Mouse (Mus musculus) kidney, embryonic 16.5 days (tissue): ENCODE data around the gene Serpinb1c. TPM values are rescaled to one million over a fixed set of nuclear protein-coding genes. Genes with fewer than 3 reads are reported as not detected.
A peak's percentile ranks its signal among the peaks of the same experiment; 100 is the strongest.

ENCODE experiments used
- ATAC-seq: fragments of 200-750 bp; cut with Nextera tagmentation; 2 replicates; pipeline ENCODE4 v1.8.0; 2017; ENCODE audit warnings: moderate TSS enrichment; ENCODE audit not compliant: low FRiP score, low TSS enrichment
- H3K27ac ChIP-seq: fragments of 300-500 bp; sonication (generic); 2 replicates; pipeline ENCODE4 v1.5.1; 2014; ENCODE audit warnings: low read length
- H3K27me3 ChIP-seq: fragments of 300-500 bp; sonication (generic); 2 replicates; pipeline ENCODE4 v1.6.1; 2014; ENCODE audit warnings: low read length, control low read depth, mixed read lengths; ENCODE audit not compliant: insufficient read depth
- H3K36me3 ChIP-seq: fragments of 300-500 bp; sonication (generic); 2 replicates; pipeline ENCODE4 v1.6.1; 2014; ENCODE audit warnings: low read length, control low read depth, mixed read lengths; ENCODE audit not compliant: insufficient read depth
- H3K4me1 ChIP-seq: fragments of 300-500 bp; sonication (generic); 2 replicates; pipeline ENCODE4 v1.6.1; 2014; ENCODE audit warnings: low read length, control low read depth, mixed read lengths; ENCODE audit not compliant: insufficient read depth
- H3K4me2 ChIP-seq: fragments of 300-500 bp; sonication (generic); replicated peaks from 2 replicates; pipeline ENCODE4 v1.6.1; 2014; ENCODE audit warnings: low read depth, low read length
- H3K4me3 ChIP-seq: fragments of 300-500 bp; sonication (generic); 2 replicates; pipeline ENCODE4 v1.5.1; 2014; ENCODE audit warnings: mild to moderate bottlenecking, low read length
- H3K9ac ChIP-seq: fragments of 300-500 bp; sonication (generic); replicated peaks from 2 replicates; pipeline ENCODE4 v1.6.1; 2014; ENCODE audit warnings: low read length
- H3K9me3 ChIP-seq: fragments of 300-500 bp; sonication (generic); 2 replicates; pipeline ENCODE4 v1.6.1; 2016; ENCODE audit warnings: low read length, control low read depth
- WGBS: fragments of 180-500 bp; shearing (Covaris S2); extraction: QIAGEN DNeasy Blood & Tissue Kit; methylation state at CpG from one replicate; pipeline ENCODE4 v1.1.7; 2014; 5-methylcytosine and 5-hydroxymethylcytosine counted together
- polyA plus RNA-seq: library from polyadenylated mRNA; unstranded; fragments of >200 nt; fragmentation: Nextera tagmentation; extraction: Ambion mirVana; gene quantifications from 2 replicates; pipeline ENCODE4 v1.2.1, GENCODE M21; 2015

The Serpinb1c gene
- polyA plus RNA-seq, 1 experiment from 2014 or later: not detected

DNA sequence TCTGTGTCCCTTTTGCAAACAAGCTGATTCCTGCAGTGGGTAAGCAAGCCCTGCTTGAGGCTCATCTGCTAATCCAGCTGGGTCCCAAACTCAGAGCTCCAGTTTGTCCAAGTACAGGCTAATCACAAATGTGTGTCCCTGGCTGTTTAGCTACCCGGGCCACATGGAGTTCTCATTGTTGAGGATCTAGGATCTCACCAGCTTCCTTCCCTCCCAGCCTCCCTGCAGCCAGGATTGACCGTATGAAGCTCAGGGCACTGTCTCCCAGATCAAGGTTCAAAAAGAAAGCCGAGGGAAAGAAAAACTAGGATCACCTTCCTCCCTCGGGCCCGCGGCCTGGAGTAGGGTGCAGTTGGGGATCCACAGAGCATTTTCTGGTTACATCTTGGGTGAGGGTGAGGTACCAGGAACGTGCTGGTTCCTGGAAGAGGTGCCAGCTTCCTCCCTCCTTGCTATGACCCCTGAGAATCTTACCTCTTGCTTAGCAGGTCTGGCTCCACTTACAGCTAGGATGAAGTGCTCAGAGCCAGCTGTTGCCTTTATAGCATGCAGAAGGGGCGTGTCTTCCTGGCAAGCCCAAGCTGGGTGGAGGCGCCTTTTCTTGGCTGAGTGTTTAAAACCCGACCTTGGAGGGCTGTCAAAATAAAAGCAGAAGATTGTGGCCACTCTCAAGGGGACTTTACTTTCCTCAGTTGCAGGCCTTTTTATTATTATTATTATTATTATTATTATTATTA is 47.2 kb downstream of the Serpinb1c start, which contains the start of gene Serpinb1a:
Gene Serpinb1a (minus strand): TSS at position 518 of the 737 bp plus-strand sequence.
- H3K9me3 ChIP-seq: no peaks in the 10 kb centered on the region
- no peak within 1 kb of the TSS for H3K27ac ChIP-seq
- peaks cover 20% of the 10 kb centered on the region for H3K4me1 ChIP-seq
- H3K4me3 ChIP-seq: no peak within 1 kb of the TSS
- H3K4me2 ChIP-seq: peak within 1 kb of the TSS; percentile 16; the same call in 1 of the 2 replicates
- peak; percentile 71; the same call in 1 of the 2 replicates for ATAC-seq
- WGBS: 47% methylated on average over 10 of the region's 10 CpGs
- H3K36me3 ChIP-seq: no peaks in the 10 kb centered on the region
- H3K27me3 ChIP-seq: no peaks in the 10 kb centered on the region
- H3K9ac ChIP-seq: no peak within 1 kb of the TSS

DNA sequence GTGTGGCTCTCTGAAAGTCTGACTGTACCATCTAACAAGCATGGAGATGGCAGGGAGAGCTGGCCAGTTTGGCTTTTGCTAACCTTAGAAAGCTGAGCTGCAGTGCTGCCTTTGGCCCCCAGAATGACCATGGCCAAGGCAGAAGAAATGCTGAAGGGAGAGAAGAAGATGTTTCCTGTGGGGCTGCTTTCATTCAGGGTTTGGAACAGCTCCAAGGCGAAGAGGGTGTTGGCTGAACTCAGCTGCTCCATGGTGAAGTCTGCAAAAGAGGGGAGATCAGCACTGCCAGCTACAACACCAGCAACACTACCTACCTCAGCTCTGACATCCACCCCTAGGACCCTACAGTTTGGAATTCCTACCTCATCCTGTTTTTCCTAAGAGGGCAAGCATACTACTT is 47.9 kb downstream of the Serpinb1c start:
- 62% methylated on average over 1 of the region's 1 CpGs for WGBS
- H3K4me2 ChIP-seq: no peak overlapping the region
- H3K4me1 ChIP-seq: peaks cover 20% of the 10 kb centered on the region
- H3K4me3 ChIP-seq: no peak overlapping the region
- no peaks in the 10 kb centered on the region for H3K9me3 ChIP-seq
- no peak overlapping the region for H3K9ac ChIP-seq
- H3K36me3 ChIP-seq: no peaks in the 10 kb centered on the region
- no peak overlapping the region for H3K27ac ChIP-seq
- H3K27me3 ChIP-seq: no peaks in the 10 kb centered on the region
- no peak for ATAC-seq

DNA sequence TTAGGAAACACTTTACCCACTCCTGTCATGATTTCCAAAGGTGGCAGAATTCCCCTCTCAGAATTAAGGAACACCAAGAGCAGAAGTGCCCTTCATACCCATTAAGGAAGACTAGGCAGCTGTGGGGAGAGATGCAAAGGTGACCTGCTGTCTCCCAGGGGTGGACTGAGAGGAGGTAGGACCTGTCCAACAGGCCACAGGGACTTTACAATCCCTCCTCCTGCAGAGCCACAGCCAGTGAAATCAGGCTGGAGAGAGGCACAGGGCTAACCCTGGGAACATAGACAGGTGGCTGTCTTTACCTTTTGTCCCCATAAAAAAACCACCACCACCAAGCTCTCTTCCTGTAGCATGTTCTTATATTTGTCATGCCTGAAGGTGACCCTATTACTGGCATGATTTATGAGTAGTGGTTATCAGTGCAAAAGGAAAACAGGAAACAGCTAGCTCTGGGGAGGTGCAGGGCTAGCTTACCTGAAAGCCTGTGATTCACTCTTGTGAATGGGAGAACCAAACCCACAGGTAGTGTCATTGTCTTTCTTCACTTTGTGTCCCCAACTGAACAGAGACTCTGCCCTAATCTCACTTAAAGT is 48.4 kb downstream of the Serpinb1c start:
- no peak overlapping the region for H3K9ac ChIP-seq
- no peak overlapping the region; the same call in 1 of the 2 replicates for H3K27ac ChIP-seq
- H3K36me3 ChIP-seq: no peaks in the 10 kb centered on the region
- H3K4me1 ChIP-seq: peaks cover 20% of the 10 kb centered on the region
- no peak overlapping the region for H3K4me3 ChIP-seq
- no peaks in the 10 kb centered on the region for H3K9me3 ChIP-seq
- no peaks in the 10 kb centered on the region for H3K27me3 ChIP-seq
- ATAC-seq: peak; percentile 39; the same call in 1 of the 2 replicates
- H3K4me2 ChIP-seq: no peak overlapping the region

DNA sequence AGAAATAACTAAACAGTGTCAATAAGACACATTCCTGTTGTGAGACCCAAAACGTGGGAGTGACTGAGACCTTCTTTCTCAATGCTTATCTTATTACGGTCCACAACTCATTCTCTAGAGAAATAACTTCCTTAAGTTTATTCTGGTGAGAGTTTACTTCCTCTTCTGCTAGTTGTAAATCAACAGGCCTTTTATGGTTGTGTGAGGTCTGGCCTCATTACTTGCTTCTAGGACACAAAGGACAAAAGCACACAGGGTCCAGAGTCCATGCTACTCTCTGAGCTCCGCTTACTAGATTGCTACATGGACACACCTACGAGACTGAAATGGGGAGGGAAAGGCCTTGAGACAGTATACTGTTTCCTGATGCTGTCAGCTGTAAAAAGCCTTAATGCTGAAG is 48.9 kb downstream of the Serpinb1c start:
- Histone ChIP-seq H3K4me1 (peaks cover 20% of the 10 kb centered on the region), H3K36me3 (no peaks in the 10 kb centered on the region), H3K27ac (no peak overlapping the region; the same call in 1 of the 2 replicates), H3K4me2 (no peak overlapping the region), H3K9ac (no peak overlapping the region), H3K27me3 (no peaks in the 10 kb centered on the region), H3K4me3 (no peak overlapping the region), H3K9me3 (no peaks in the 10 kb centered on the region)
- peak; percentile 60 for ATAC-seq
- WGBS: 8% methylated on average over 4 of the region's 4 CpGs

DNA sequence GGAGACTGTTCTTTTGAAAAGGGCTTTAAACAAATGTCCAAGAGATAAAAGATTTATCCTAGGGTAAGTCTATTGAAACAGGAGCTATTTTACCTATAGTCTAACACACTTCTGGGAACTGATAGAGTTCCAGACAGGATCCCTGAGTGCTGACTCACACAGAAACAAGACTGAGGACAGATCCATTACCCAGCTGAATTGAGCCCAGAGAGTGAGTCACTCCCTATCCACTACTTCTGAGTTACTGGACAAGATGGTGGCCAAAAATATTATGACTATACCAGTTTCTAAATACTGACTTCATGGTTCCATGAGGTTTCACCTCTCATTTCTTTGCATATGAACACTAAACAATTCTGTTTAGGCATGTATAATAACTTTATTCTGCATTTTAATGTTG is 51.8 kb downstream of the Serpinb1c start:
- H3K27me3 ChIP-seq: no peaks in the 10 kb centered on the region
- no peaks in the 10 kb centered on the region for H3K36me3 ChIP-seq
- H3K27ac ChIP-seq: no peak overlapping the region
- H3K4me2 ChIP-seq: no peak overlapping the region
- no peak overlapping the region for H3K4me3 ChIP-seq
- H3K4me1 ChIP-seq: peaks cover 20% of the 10 kb centered on the region
- ATAC-seq: no peak
- H3K9me3 ChIP-seq: no peaks in the 10 kb centered on the region
- no peak overlapping the region for H3K9ac ChIP-seq

DNA sequence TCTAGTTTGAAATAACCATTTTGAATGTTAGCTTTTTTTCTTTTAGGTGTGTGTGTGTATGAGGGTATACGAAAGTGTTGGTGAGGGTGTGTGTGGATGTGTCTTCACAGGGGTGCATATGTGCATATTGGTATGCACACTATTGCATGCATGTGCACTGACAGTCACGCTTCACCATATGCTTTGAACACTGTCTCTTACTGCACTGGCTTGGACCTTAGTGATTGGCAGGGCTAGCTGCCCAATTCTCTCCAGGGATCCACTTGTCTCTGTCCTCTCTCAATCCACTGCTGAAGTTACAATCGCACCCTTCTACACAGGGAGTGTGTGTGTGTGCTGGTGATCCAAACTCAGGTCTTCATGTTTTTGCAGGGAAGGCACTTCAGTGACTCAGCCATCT is 56.7 kb downstream of the Serpinb1c start:
- H3K9ac ChIP-seq: no peak overlapping the region
- H3K36me3 ChIP-seq: no peaks in the 10 kb centered on the region
- no peaks in the 10 kb centered on the region for H3K9me3 ChIP-seq
- no peaks in the 10 kb centered on the region for H3K4me1 ChIP-seq
- H3K4me3 ChIP-seq: no peak overlapping the region
- no peaks in the 10 kb centered on the region for H3K27me3 ChIP-seq
- H3K4me2 ChIP-seq: no peak overlapping the region
- 91% methylated on average over 3 of the region's 3 CpGs for WGBS
- ATAC-seq: no peak
- H3K27ac ChIP-seq: no peak overlapping the region

DNA sequence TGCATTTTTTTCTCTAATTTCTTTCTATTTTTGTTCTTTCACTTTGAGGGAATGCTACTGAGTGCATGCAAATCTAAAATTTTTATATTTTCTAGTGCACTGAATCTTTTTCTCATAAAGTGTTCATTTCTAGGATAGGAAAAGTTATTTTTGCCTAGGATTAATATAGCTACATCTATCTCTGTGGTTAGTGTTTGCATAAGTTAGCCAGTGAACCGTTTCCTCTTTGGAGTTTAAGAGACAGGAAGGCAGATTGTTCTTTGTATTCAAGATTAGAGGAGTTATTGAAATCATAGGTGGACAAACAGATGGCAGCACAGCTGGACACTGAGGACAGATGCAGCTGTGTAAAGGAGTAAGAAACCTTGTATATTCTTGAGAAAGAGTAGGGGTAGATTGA is 58.7 kb downstream of the Serpinb1c start:
- Histone ChIP-seq H3K27ac (no peak overlapping the region), H3K27me3 (no peaks in the 10 kb centered on the region), H3K9ac (no peak overlapping the region), H3K4me3 (no peak overlapping the region), H3K4me2 (no peak overlapping the region), H3K4me1 (no peaks in the 10 kb centered on the region), H3K9me3 (no peaks in the 10 kb centered on the region), H3K36me3 (no peaks in the 10 kb centered on the region)
- WGBS: 60% methylated on average over 1 of the region's 1 CpGs
- ATAC-seq: no peak

DNA sequence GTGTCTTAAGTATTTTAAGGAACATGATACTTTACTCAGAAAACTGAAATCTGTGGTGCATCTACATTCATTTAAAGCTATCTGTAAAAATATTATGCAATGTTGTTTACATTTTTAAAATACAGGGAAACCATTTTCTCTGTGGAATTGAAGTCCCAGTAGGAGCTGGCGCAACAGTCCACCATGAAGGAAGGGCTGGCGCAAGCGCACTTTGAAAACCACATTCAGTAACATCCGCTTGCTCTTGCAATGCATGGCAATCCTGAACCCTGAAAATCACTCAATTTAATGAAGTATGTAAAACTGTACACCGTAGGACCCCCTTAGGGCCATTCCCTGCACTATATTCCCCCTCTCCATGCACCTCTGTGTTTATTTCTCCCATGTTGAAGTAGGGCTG is 63.5 kb downstream of the Serpinb1c start:
- Histone ChIP-seq H3K9ac (no peak overlapping the region), H3K9me3 (no peaks in the 10 kb centered on the region), H3K27me3 (no peaks in the 10 kb centered on the region), H3K4me3 (no peak overlapping the region), H3K36me3 (no peaks in the 10 kb centered on the region), H3K4me1 (no peaks in the 10 kb centered on the region), H3K27ac (no peak overlapping the region), H3K4me2 (no peak overlapping the region)
- WGBS: 84% methylated on average over 5 of the region's 5 CpGs
- no peak for ATAC-seq

DNA sequence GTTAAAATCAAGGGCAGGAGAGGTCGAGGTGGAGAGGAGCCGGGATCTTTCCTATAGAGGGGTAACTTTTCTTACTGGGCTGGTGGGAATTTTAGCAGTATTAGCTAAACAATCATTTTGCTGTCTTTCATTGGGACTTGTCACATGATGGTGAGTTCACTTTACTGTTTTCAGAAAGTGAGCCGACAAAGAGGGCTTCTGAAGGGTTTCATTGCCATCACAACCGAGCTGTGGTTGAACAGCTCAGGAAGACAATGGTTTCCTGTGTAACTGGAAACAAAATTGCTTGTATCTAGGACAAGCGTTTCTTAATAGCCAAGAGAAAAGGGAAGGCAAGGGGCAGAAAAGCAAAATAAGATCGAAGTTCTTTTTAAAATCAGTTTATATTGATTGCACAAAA is 64.8 kb downstream of the Serpinb1c start:
- no peaks in the 10 kb centered on the region for H3K27me3 ChIP-seq
- H3K4me3 ChIP-seq: no peak overlapping the region
- H3K36me3 ChIP-seq: no peaks in the 10 kb centered on the region
- H3K27ac ChIP-seq: no peak overlapping the region
- H3K4me2 ChIP-seq: no peak overlapping the region
- no peak for ATAC-seq
- H3K4me1 ChIP-seq: no peaks in the 10 kb centered on the region
- no peaks in the 10 kb centered on the region for H3K9me3 ChIP-seq
- WGBS: 81% methylated on average over 6 of the region's 6 CpGs
- no peak overlapping the region for H3K9ac ChIP-seq

DNA sequence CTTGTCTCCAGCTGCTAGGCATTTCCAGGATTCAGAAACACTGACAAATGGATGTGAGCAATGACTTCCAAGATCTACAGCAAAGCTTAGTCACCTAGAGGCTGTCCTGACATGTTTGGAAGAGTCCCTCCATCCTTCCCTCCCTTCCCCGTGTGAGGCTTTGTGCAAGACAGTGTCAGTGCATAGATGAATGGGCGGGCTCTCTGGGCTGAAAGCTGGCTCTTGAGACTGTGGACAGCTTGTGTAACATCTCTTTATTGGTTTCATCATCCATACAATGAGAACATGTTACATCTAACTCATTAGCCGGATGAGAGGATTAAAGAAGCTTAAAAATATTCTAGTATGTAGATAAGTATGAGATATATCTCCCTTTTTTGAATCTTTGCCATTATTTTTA is 65.2 kb downstream of the Serpinb1c start:
- no peaks in the 10 kb centered on the region for H3K36me3 ChIP-seq
- H3K9me3 ChIP-seq: no peaks in the 10 kb centered on the region
- no peaks in the 10 kb centered on the region for H3K4me1 ChIP-seq
- no peak overlapping the region for H3K4me3 ChIP-seq
- no peak overlapping the region for H3K27ac ChIP-seq
- no peak overlapping the region for H3K9ac ChIP-seq
- ATAC-seq: no peak
- no peak overlapping the region for H3K4me2 ChIP-seq
- no peaks in the 10 kb centered on the region for H3K27me3 ChIP-seq
- 77% methylated on average over 3 of the region's 3 CpGs for WGBS
